Mouse (Mus musculus) erythroid progenitor cell, adult 5-6 weeks (primary cell): ENCODE measurements around the gene Osm. TPM values are rescaled to one million over a fixed set of nuclear protein-coding genes. Genes with fewer than 3 reads are reported as not detected.

Source experiments
- ATAC-seq: replicated peaks from 2 replicates; pipeline ENCODE4 v1.8.0; 2016; ENCODE audit warnings: moderate number of reproducible peaks, mild to moderate bottlenecking, moderate TSS enrichment, inconsistent platforms; ENCODE audit not compliant: poor library complexity, low FRiP score, severe bottlenecking
- total RNA-seq, 2 experiments: library from RNA; stranded (forward) in 1 of 2; stranded (reverse) in 1 of 2; fragments of 150-400 nt in 1 of 2; fragments of 186-747, 209-891 nt in 1 of 2; gene quantifications; 2 replicates each; pipeline versions ENCODE4 v1.2.3 to v1.2.4; 2015 to 2017; ENCODE audit warnings: low replicate concordance in 2 of 2

The Osm gene
- total RNA-seq (2015; ENCODE audit: low replicate concordance): 2.2 and 4.6 TPM in 2 replicates
- total RNA-seq (2017; ENCODE audit: low replicate concordance): 3.7 and 4.3 TPM in 2 replicates

GRCm38 (mm10) chr11:4235665-4236545 lies at the start of gene Osm:
Gene Osm, plus strand, starts transcription at chr11:4236420.
- peak; percentile 56 for ATAC-seq

- peak; percentile 100 for ATAC-seq
Measured at GRCm38 (mm10) chr11:4186486-4187317, 49.5 kb upstream of the Osm start, which contains the start of gene Tbc1d10a. Gene Tbc1d10a, plus strand, starts transcription at chr11:4186789.

- ATAC-seq: no peak
Measured at GRCm38 (mm10) chr11:4187318-4187700, 48.9 kb upstream of the Osm start.

GRCm38 (mm10) chr11:4189182-4189581 lies 47.0 kb upstream of the Osm start:
- no peak for ATAC-seq

GRCm38 (mm10) chr11:4190677-4191076 lies 45.5 kb upstream of the Osm start:
- ATAC-seq: no peak

- ATAC-seq: no peak
Measured at GRCm38 (mm10) chr11:4192757-4193156, 43.5 kb upstream of the Osm start.

- ATAC-seq: no peak
Measured at GRCm38 (mm10) chr11:4193420-4193819, 42.8 kb upstream of the Osm start.

- no peak for ATAC-seq
Measured at GRCm38 (mm10) chr11:4195597-4196031, 40.6 kb upstream of the Osm start.

- no peak for ATAC-seq
Measured at GRCm38 (mm10) chr11:4196636-4197035, 39.6 kb upstream of the Osm start.

GRCm38 (mm10) chr11:4197691-4198090 lies 38.5 kb upstream of the Osm start:
- ATAC-seq: 0 out of 2 replicates have a peak, but pooled peaks have one; percentile 21

GRCm38 (mm10) chr11:4201981-4202700 lies 34.1 kb upstream of the Osm start:
- ATAC-seq: no peak

GRCm38 (mm10) chr11:4202995-4203704 lies 33.1 kb upstream of the Osm start:
- no peak for ATAC-seq

- no peak for ATAC-seq
Measured at GRCm38 (mm10) chr11:4203705-4204074, 32.5 kb upstream of the Osm start.

- no peak for ATAC-seq
Measured at GRCm38 (mm10) chr11:4205097-4205655, 31.0 kb upstream of the Osm start.

- no peak for ATAC-seq
Measured at GRCm38 (mm10) chr11:4205951-4206350, 30.3 kb upstream of the Osm start.

- ATAC-seq: no peak
Measured at GRCm38 (mm10) chr11:4206563-4206962, 29.7 kb upstream of the Osm start.

GRCm38 (mm10) chr11:4207655-4208054 lies 28.6 kb upstream of the Osm start:
- ATAC-seq: no peak

GRCm38 (mm10) chr11:4209556-4209955 lies 26.7 kb upstream of the Osm start:
- no peak for ATAC-seq

- ATAC-seq: no peak
Measured at GRCm38 (mm10) chr11:4210786-4211185, 25.4 kb upstream of the Osm start.
